Mouse (Mus musculus) embryonic fibroblast, embryonic 13.5 days (primary cell): Measurements from ENCODE around the gene E130309D02Rik. TPM values are rescaled to one million over a fixed set of nuclear protein-coding genes. Genes with fewer than 3 reads are reported as not detected.

Experiments
- H3K27ac ChIP-seq: 2 replicates; pipeline ENCODE4 v1.5.1; 2012; ENCODE audit warnings: low read length, control low read depth, inconsistent platforms; ENCODE audit not compliant: insufficient read depth
- H3K4me1 ChIP-seq: 2 replicates; pipeline ENCODE4 v1.6.1; 2011; ENCODE audit warnings: low read length; ENCODE audit not compliant: control insufficient read depth, insufficient read depth
- H3K4me3 ChIP-seq: 2 replicates; pipeline ENCODE4 v1.5.1; 2011; ENCODE audit warnings: mild to moderate bottlenecking, control low read depth, low read length; ENCODE audit not compliant: insufficient read depth
- CTCF ChIP-seq: IDR thresholded peaks from 2 replicates; pipeline ENCODE4 v1.5.1; 2011; ENCODE audit warnings: mild to moderate bottlenecking, control low read depth, low read length, moderate library complexity, borderline replicate concordance; ENCODE audit not compliant: insufficient read depth
- POLR2A ChIP-seq: IDR thresholded peaks from 2 replicates; pipeline ENCODE4 v1.6.1; 2011; ENCODE audit warnings: low read depth, mild to moderate bottlenecking, control low read depth, low read length, moderate library complexity
- polyA plus RNA-seq: library from polyadenylated mRNA; stranded (reverse); fragments of >200 nt; gene quantifications from 2 replicates; pipeline ENCODE4 v1.2.4, GENCODE M21; 2011; ENCODE audit warnings: low read depth; ENCODE audit not compliant: missing spikeins, insufficient read length

The E130309D02Rik gene
- polyA plus RNA-seq, 1 experiment = 15.0 TPM

GRCm38 (mm10) chr5:143254487-143255130 lies 60.6 kb downstream of the E130309D02Rik start:
- TF ChIP-seq POLR2A (no peak), CTCF (no peak)
- Histone ChIP-seq H3K27ac (no peak overlapping the region), H3K4me1 (no peaks in the 10 kb centered on the region), H3K4me3 (no peak overlapping the region)

- no peak overlapping the region for H3K27ac ChIP-seq
- H3K4me1 ChIP-seq = no peaks in the 10 kb centered on the region
- TF ChIP-seq CTCF (no peak), POLR2A (no peak)
- no peak overlapping the region for H3K4me3 ChIP-seq
Observed at GRCm38 (mm10) chr5:143253881-143254486, 61.2 kb downstream of the E130309D02Rik start.

GRCm38 (mm10) chr5:143253186-143253880 lies 61.8 kb downstream of the E130309D02Rik start:
- H3K4me1 ChIP-seq = no peaks in the 10 kb centered on the region
- TF ChIP-seq CTCF (no peak), POLR2A (no peak)
- H3K27ac ChIP-seq = no peak overlapping the region
- H3K4me3 ChIP-seq = no peak overlapping the region

GRCm38 (mm10) chr5:143252791-143253185 lies 62.4 kb downstream of the E130309D02Rik start:
- Histone ChIP-seq H3K27ac (no peak overlapping the region), H3K4me1 (no peaks in the 10 kb centered on the region), H3K4me3 (no peak overlapping the region)
- TF ChIP-seq POLR2A (no peak), CTCF (no peak)

- TF ChIP-seq CTCF (no peak), POLR2A (no peak)
- Histone ChIP-seq H3K4me3 (no peak overlapping the region), H3K4me1 (no peaks in the 10 kb centered on the region), H3K27ac (no peak overlapping the region)
Observed at GRCm38 (mm10) chr5:143252039-143252438, 63.1 kb downstream of the E130309D02Rik start.

Other genes with a start within 250 kb of the E130309D02Rik start
- gene Rnf216, start 202.4 kb downstream of the E130309D02Rik start, polyA plus RNA-seq = 28.6 and 36.3 TPM in 2 replicates
- not detected in 2 replicates for gene Olfr718-ps1, start 167.8 kb downstream of the E130309D02Rik start, polyA plus RNA-seq
- 7.6 and 12.7 TPM in 2 replicates for gene Rbak, start 134.6 kb downstream of the E130309D02Rik start, polyA plus RNA-seq
- gene Spdye4b, start 134.3 kb downstream of the E130309D02Rik start, polyA plus RNA-seq = not detected in 2 replicates
- gene Spdye4a, start 88.5 kb downstream of the E130309D02Rik start, polyA plus RNA-seq = not detected in 2 replicates
- 9.0 and 13.8 TPM in 2 replicates for gene Zfp12, start 80.2 kb downstream of the E130309D02Rik start, polyA plus RNA-seq
- 3.6 and 3.7 TPM in 2 replicates for gene Zfp316, start 45.3 kb downstream of the E130309D02Rik start, polyA plus RNA-seq
- 0.25 and 0.44 TPM in 2 replicates for gene Zfp853, start 21.7 kb downstream of the E130309D02Rik start, polyA plus RNA-seq
- gene Zdhhc4, start 13.9 kb upstream of the E130309D02Rik start, polyA plus RNA-seq = 43.8 and 45.5 TPM in 2 replicates
- not detected in 2 replicates for gene Grid2ip, start 42.0 kb upstream of the E130309D02Rik start, polyA plus RNA-seq
- gene Kdelr2, start 88.5 kb upstream of the E130309D02Rik start, polyA plus RNA-seq = 306 and 354 TPM in 2 replicates
- gene Daglb, start 149.2 kb upstream of the E130309D02Rik start, polyA plus RNA-seq = 6.2 and 7.1 TPM in 2 replicates
- 474 and 478 TPM in 2 replicates for gene Rac1, start 212.7 kb upstream of the E130309D02Rik start, polyA plus RNA-seq